Mouse (Mus musculus): ENCODE data around the gene Ccdc73. TPM values are rescaled to one million over a fixed set of nuclear protein-coding genes. Genes with fewer than 3 reads are reported as not detected.

The Ccdc73 gene
- polyA plus RNA-seq, 2 experiments = 4.5 to 7.1 TPM

- no peak overlapping the region for H3K9ac ChIP-seq (ENCODE audit: low read depth, low read length, severe bottlenecking)
- H3K4me1 ChIP-seq (ENCODE audit: control insufficient read depth, insufficient read depth, low read length) = no peaks in the 10 kb centered on the region
- no peaks in the 10 kb centered on the region for H3K36me3 ChIP-seq (ENCODE audit: control insufficient read depth, insufficient read depth, low read length)
- no peak overlapping the region for H3K4me2 ChIP-seq (replicated peaks; ENCODE audit: low read depth, low read length, severe bottlenecking)
- ATAC-seq (ENCODE audit: low FRiP score, low read depth) (no peak), DNase-seq (ENCODE audit: low spot score) (no peak)
- H3K4me3 ChIP-seq (replicated peaks; ENCODE audit: low read length) = no peak overlapping the region
- H3K9me3 ChIP-seq (ENCODE audit: control insufficient read depth, low read length) = no peaks in the 10 kb centered on the region
- 69% methylated on average over 7 of the region's 7 CpGs for WGBS
- no peaks in the 10 kb centered on the region for H3K27me3 ChIP-seq (ENCODE audit: control insufficient read depth, insufficient read depth, low read length)
- no peak for TF ChIP-seq POLR2A (IDR thresholded peaks at IDR 0.05; ENCODE audit: borderline replicate concordance, extremely low read depth, insufficient read depth, insufficient read length)
- no peak overlapping the region for H3K27ac ChIP-seq (replicated peaks; ENCODE audit: low read depth, low read length)
These were observed 170.5 kb downstream of the Ccdc73 start for GRCm38 (mm10) chr2:105037956-105038569.

GRCm38 (mm10) chr2:105038879-105039278, 171.3 kb downstream of the Ccdc73 start:
- H3K4me1 ChIP-seq (ENCODE audit: control insufficient read depth, insufficient read depth, low read length) = no peaks in the 10 kb centered on the region
- no peak overlapping the region for H3K4me3 ChIP-seq (replicated peaks; ENCODE audit: low read length)
- H3K27me3 ChIP-seq (ENCODE audit: control insufficient read depth, insufficient read depth, low read length) = no peaks in the 10 kb centered on the region
- WGBS = 89% methylated on average over 5 of the region's 5 CpGs
- TF ChIP-seq POLR2A (IDR thresholded peaks at IDR 0.05; ENCODE audit: borderline replicate concordance, extremely low read depth, insufficient read depth, insufficient read length) = no peak
- no peak overlapping the region for H3K27ac ChIP-seq (replicated peaks; ENCODE audit: low read depth, low read length)
- H3K36me3 ChIP-seq (ENCODE audit: control insufficient read depth, insufficient read depth, low read length) = no peaks in the 10 kb centered on the region
- H3K9me3 ChIP-seq (ENCODE audit: control insufficient read depth, low read length) = no peaks in the 10 kb centered on the region
- ATAC-seq (ENCODE audit: low FRiP score, low read depth) = no peak
- no peak for DNase-seq (ENCODE audit: low spot score)
- no peak overlapping the region for H3K4me2 ChIP-seq (replicated peaks; ENCODE audit: low read depth, low read length, severe bottlenecking)
- H3K9ac ChIP-seq (ENCODE audit: low read depth, low read length, severe bottlenecking) = no peak overlapping the region

- no peak overlapping the region for H3K27ac ChIP-seq (replicated peaks; ENCODE audit: low read depth, low read length)
- H3K4me2 ChIP-seq (replicated peaks; ENCODE audit: low read depth, low read length, severe bottlenecking) = no peak overlapping the region
- WGBS = 70% methylated on average over 4 of the region's 4 CpGs
- H3K27me3 ChIP-seq (ENCODE audit: control insufficient read depth, insufficient read depth, low read length) = no peaks in the 10 kb centered on the region
- H3K4me1 ChIP-seq (ENCODE audit: control insufficient read depth, insufficient read depth, low read length) = no peaks in the 10 kb centered on the region
- H3K9ac ChIP-seq (ENCODE audit: low read depth, low read length, severe bottlenecking) = no peak overlapping the region
- H3K9me3 ChIP-seq (ENCODE audit: control insufficient read depth, low read length) = no peaks in the 10 kb centered on the region
- no peak overlapping the region for H3K4me3 ChIP-seq (replicated peaks; ENCODE audit: low read length)
- DNase-seq (ENCODE audit: low spot score) (no peak), ATAC-seq (ENCODE audit: low FRiP score, low read depth) (no peak)
- H3K36me3 ChIP-seq (ENCODE audit: control insufficient read depth, insufficient read depth, low read length) = no peaks in the 10 kb centered on the region
- TF ChIP-seq POLR2A (IDR thresholded peaks at IDR 0.05; ENCODE audit: borderline replicate concordance, extremely low read depth, insufficient read depth, insufficient read length) = no peak
These were observed 173.3 kb downstream of the Ccdc73 start for GRCm38 (mm10) chr2:105040859-105041258.

- Histone ChIP-seq H3K9ac (ENCODE audit: low read depth, low read length, severe bottlenecking) (no peak overlapping the region), H3K36me3 (ENCODE audit: control insufficient read depth, insufficient read depth, low read length) (no peaks in the 10 kb centered on the region), H3K9me3 (ENCODE audit: control insufficient read depth, low read length) (no peaks in the 10 kb centered on the region), H3K27me3 (ENCODE audit: control insufficient read depth, insufficient read depth, low read length) (no peaks in the 10 kb centered on the region), H3K4me1 (ENCODE audit: control insufficient read depth, insufficient read depth, low read length) (no peaks in the 10 kb centered on the region), H3K4me2 (replicated peaks; ENCODE audit: low read depth, low read length, severe bottlenecking) (no peak overlapping the region), H3K27ac (replicated peaks; ENCODE audit: low read depth, low read length) (no peak overlapping the region), H3K4me3 (replicated peaks; ENCODE audit: low read length) (no peak overlapping the region)
- no peak for TF ChIP-seq POLR2A (IDR thresholded peaks at IDR 0.05; ENCODE audit: borderline replicate concordance, extremely low read depth, insufficient read depth, insufficient read length)
- WGBS = 43% methylated on average over 4 of the region's 4 CpGs
- no peak for ATAC-seq (ENCODE audit: low FRiP score, low read depth)
- no peak for DNase-seq (ENCODE audit: low spot score)
These were observed 175.5 kb downstream of the Ccdc73 start for GRCm38 (mm10) chr2:105043152-105043551.

GRCm38 (mm10) chr2:105048301-105048700, 180.7 kb downstream of the Ccdc73 start:
- ATAC-seq (ENCODE audit: low FRiP score, low read depth) = no peak
- no peak overlapping the region for H3K9ac ChIP-seq (ENCODE audit: low read depth, low read length, severe bottlenecking)
- WGBS = 46% methylated on average over 1 of the region's 1 CpGs

More at GRCm38 (mm10) chr2:105048301-105048700, 180.7 kb downstream of the Ccdc73 start:
- TF ChIP-seq POLR2A (IDR thresholded peaks at IDR 0.05; ENCODE audit: borderline replicate concordance, extremely low read depth, insufficient read depth, insufficient read length) = no peak
- DNase-seq (ENCODE audit: low spot score) = no peak
- Histone ChIP-seq H3K4me2 (replicated peaks; ENCODE audit: low read depth, low read length, severe bottlenecking) (no peak overlapping the region), H3K9me3 (ENCODE audit: control insufficient read depth, low read length) (no peaks in the 10 kb centered on the region), H3K27ac (replicated peaks; ENCODE audit: low read depth, low read length) (no peak overlapping the region), H3K4me3 (replicated peaks; ENCODE audit: low read length) (no peak overlapping the region), H3K27me3 (ENCODE audit: control insufficient read depth, insufficient read depth, low read length) (no peaks in the 10 kb centered on the region), H3K4me1 (ENCODE audit: control insufficient read depth, insufficient read depth, low read length) (no peaks in the 10 kb centered on the region), H3K36me3 (ENCODE audit: control insufficient read depth, insufficient read depth, low read length) (no peaks in the 10 kb centered on the region)

All from limb, embryonic 14.5 days (tissue).